Mouse (Mus musculus) macrophage (primary cell): Measurements from ENCODE around the gene Aak1. TPM values are rescaled to one million over a fixed set of nuclear protein-coding genes. Genes with fewer than 3 reads are reported as not detected.
A peak's percentile ranks its signal among the peaks of the same experiment; 100 is the strongest.

Experiments
- H3K27ac ChIP-seq: fragments of 350-480 bp; formaldehyde crosslinking; 2 replicates; pipeline ENCODE4 v1.9.0; 2021
- H3K36me3 ChIP-seq: fragments of 350-480 bp; formaldehyde crosslinking; 2 replicates; pipeline ENCODE4 v1.9.0; 2021; ENCODE audit errors: inconsistent target
- H3K4me3 ChIP-seq: fragments of 350-480 bp; formaldehyde crosslinking; 2 replicates; pipeline ENCODE4 v1.9.0; 2021; ENCODE audit errors: inconsistent target
- H3K79me2 ChIP-seq: fragments of 350-480 bp; formaldehyde crosslinking; 2 replicates; pipeline ENCODE4 v1.9.0; 2021; ENCODE audit errors: inconsistent target
- WGBS: methylation state at CpG from one replicate; pipeline ENCODE4 v1.1.7; 2026; ENCODE audit warnings: inconsistent platforms; ENCODE audit not compliant: missing documents; 5-methylcytosine and 5-hydroxymethylcytosine counted together
- polyA plus RNA-seq: library from polyadenylated mRNA; stranded (reverse); fragments of 250-400 nt; gene quantifications from 3 replicates; pipeline ENCODE4 v1.2.4, GENCODE M21; 2018; ENCODE audit warnings: inconsistent platforms

Aak1 gene
- polyA plus RNA-seq, 1 experiment from 2014 or later: 14.9 TPM

DNA sequence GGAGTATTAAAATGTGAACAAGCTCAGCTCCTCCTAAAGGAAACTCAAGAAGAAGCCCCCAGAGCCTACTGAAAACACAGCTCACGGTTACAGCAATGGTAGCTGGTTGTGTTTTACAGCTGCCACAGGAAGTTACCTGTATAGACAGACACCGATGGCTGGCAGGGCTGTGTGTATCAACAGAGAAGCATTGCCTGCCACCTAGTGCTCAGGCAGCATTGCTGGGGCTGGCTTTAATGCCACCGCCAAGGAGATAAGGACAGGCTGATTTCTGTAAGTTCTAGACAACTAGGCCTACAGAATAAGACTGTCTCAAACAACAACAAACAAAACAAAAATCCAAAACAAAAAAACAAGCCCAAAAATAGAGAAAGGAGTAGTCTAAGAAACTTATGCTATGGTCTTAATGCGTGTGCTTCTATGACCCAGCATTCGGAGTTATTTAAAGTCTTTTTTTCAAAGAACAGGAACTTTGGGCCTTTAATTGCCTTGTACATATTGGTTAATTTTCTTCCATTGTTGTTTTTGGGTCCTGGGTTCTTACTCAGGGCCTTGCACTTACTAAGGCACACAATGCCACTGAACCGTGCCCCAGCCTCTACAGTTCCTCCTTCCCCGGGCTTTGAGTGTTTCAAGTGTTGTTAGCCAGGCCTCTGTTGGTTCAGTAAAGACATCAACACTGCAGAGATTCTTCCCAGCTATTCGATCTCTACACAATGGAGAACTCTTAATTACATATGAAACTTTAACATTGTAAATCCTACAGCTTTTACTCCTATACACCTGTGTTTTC lies 136.2 kb downstream of the Aak1 start:
- no peak overlapping the region for H3K4me3 ChIP-seq
- WGBS: 94% methylated on average over 8 of the region's 8 CpGs
- H3K79me2 ChIP-seq: no peaks in the 10 kb centered on the region
- 0 out of 2 replicates have a peak, but pooled peaks cover 7% of the 10 kb centered on the region for H3K36me3 ChIP-seq
- no peak overlapping the region for H3K27ac ChIP-seq

GRCm38 (mm10) chr6:86989576-86989975 lies 140.3 kb downstream of the Aak1 start:
- no peaks in the 10 kb centered on the region; the same call in 1 of the 2 replicates for H3K36me3 ChIP-seq
- no peaks in the 10 kb centered on the region for H3K79me2 ChIP-seq
- WGBS: 99% methylated on average over 6 of the region's 6 CpGs
- H3K27ac ChIP-seq: no peak overlapping the region
- no peak overlapping the region for H3K4me3 ChIP-seq

DNA sequence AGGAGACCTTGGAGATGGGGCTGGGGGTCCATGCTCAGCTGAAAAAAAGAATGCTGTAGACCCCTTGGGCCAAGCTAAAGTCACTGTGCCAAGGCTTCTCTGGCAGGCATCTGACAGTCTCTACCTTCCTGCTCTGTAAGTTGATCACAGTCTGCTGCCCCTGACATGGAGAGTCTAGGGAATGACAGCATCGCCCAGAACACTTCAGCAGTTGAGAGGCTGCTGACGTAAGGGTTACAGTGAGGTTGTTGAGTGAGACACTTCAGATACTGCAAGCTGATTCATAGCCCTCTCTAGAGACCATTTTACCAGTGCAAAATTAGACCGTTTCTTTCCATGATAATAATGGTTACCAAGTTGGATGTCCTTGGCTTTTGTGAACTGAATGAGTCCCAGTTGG lies 141.7 kb downstream of the Aak1 start:
- Histone ChIP-seq H3K4me3 (no peak overlapping the region), H3K36me3 (peaks cover 9% of the 10 kb centered on the region; the same call in 1 of the 2 replicates), H3K27ac (no peak overlapping the region), H3K79me2 (no peaks in the 10 kb centered on the region)
- 97% methylated on average over 3 of the region's 3 CpGs for WGBS

DNA sequence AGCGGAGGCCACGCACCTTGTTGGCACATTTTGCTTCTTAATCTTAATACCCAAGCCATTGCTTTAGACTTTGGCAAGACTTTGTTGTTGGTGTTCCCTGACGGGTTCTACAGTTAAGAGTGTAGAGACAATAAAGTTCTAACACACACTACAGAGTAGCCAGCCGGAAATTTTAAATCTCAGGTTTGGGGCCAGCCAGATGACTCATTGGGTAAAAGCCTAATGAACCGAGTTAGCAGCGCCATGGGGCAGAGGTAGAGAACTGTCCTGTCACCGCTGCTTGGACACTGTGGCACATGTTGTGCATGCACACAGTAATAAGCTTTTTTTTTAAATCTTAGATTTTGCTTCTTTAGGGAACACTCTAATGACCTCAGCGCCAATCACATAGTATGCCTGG lies 143.0 kb downstream of the Aak1 start:
- Histone ChIP-seq H3K79me2 (no peaks in the 10 kb centered on the region), H3K27ac (no peak overlapping the region), H3K36me3 (peaks cover 22% of the 10 kb centered on the region), H3K4me3 (no peak overlapping the region)
- WGBS: 95% methylated on average over 8 of the region's 8 CpGs

DNA sequence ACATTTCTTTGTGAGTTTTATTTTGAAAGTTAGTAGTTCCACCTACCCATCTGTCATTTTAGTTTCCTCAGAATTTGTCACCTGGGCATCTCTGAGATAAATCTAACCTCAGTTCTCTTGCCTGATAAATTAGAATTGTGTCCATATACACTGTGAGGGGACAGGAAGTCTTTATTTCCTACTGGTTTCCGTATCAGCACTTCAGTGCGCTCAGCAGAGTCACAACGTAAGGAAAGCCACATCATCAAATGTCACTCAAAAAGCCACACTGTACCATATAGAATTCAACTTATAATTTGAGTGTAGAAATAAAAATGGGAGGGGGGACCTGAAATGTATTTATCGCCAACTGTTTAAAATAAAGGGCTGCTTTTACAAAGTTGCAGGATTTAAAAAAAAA lies 144.9 kb downstream of the Aak1 start:
- WGBS: 56% methylated on average over 4 of the region's 4 CpGs
- H3K79me2 ChIP-seq: no peaks in the 10 kb centered on the region
- no peak overlapping the region for H3K27ac ChIP-seq
- no peak overlapping the region for H3K4me3 ChIP-seq
- peaks cover 39% of the 10 kb centered on the region for H3K36me3 ChIP-seq

GRCm38 (mm10) chr6:86996629-86997307 lies 147.5 kb downstream of the Aak1 start:
- Histone ChIP-seq H3K4me3 (no peak overlapping the region), H3K36me3 (peaks cover 39% of the 10 kb centered on the region), H3K79me2 (no peaks in the 10 kb centered on the region), H3K27ac (no peak overlapping the region)
- WGBS: 92% methylated on average over 5 of the region's 5 CpGs

GRCm38 (mm10) chr6:86997360-86997759 lies 148.0 kb downstream of the Aak1 start:
- 96% methylated on average over 6 of the region's 6 CpGs for WGBS
- peaks cover 39% of the 10 kb centered on the region for H3K36me3 ChIP-seq
- no peak overlapping the region for H3K4me3 ChIP-seq
- H3K79me2 ChIP-seq: no peaks in the 10 kb centered on the region
- no peak overlapping the region for H3K27ac ChIP-seq

DNA sequence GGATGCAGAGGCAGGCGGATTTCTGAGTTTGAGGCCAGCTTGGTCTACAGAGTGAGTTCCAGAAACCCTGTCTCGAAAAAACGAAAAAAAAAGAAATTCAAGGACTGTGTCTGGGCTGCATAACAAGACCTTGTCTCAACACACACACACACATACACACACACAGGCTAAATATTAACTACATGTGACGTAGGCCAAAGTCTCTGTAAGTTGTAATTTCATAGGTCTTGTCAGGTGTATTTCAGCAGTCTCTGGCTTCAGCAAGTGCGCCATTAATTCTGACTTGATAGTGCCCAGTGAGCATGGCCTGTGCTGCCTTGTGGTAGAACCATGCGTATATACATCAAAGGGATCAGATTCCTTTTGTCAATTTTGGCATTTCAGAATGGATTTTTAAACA lies 152.7 kb downstream of the Aak1 start:
- Histone ChIP-seq H3K36me3 (peaks cover 20% of the 10 kb centered on the region), H3K79me2 (no peaks in the 10 kb centered on the region), H3K27ac (peak overlapping the region; percentile 40), H3K4me3 (no peak overlapping the region)
- 88% methylated on average over 6 of the region's 6 CpGs for WGBS

GRCm38 (mm10) chr6:87002521-87003055 lies 153.3 kb downstream of the Aak1 start:
- peaks cover 14% of the 10 kb centered on the region for H3K36me3 ChIP-seq
- no peak overlapping the region for H3K4me3 ChIP-seq
- 0% methylated on average over 8 of the region's 8 CpGs for WGBS
- H3K27ac ChIP-seq: peak overlapping the region; percentile 40
- no peaks in the 10 kb centered on the region for H3K79me2 ChIP-seq

- H3K79me2 ChIP-seq: no peaks in the 10 kb centered on the region
- WGBS: 92% methylated on average over 2 of the region's 2 CpGs
- H3K27ac ChIP-seq: no peak overlapping the region
- no peak overlapping the region for H3K4me3 ChIP-seq
- H3K36me3 ChIP-seq: no peaks in the 10 kb centered on the region; the same call in 1 of the 2 replicates
These were observed 154.8 kb downstream of the Aak1 start for GRCm38 (mm10) chr6:87004099-87004498.

- Histone ChIP-seq H3K79me2 (peaks cover 3% of the 10 kb centered on the region; the same call in 1 of the 2 replicates), H3K27ac (no peak overlapping the region), H3K4me3 (no peak overlapping the region), H3K36me3 (no peaks in the 10 kb centered on the region)
These were observed 156.3 kb downstream of the Aak1 start for GRCm38 (mm10) chr6:87005577-87005976.

DNA sequence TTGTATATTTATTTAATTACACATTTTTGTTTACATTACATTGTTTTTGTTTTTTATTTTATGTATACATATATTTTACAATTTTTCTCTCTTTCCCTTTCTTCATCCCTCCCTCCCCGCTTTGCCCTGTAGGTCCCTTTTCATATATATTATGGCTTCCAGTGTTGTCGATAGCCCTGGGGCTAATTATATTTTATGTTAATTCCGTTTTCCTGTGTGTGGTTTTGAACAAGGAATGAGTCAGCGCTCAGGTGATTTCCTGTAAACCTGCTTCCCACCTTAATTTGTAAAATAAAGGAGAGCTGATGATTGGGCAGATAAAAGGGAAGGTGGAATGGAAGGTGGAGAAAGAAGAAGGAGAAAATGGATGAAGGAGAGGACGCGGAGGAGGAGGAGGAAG lies 159.6 kb downstream of the Aak1 start, which contains the start of gene Nfu1:
TSS of gene Nfu1 (plus strand) at position 350 of the 400 bp plus-strand sequence.
- Histone ChIP-seq H3K27ac (peak within 1 kb of the TSS; percentile 97), H3K79me2 (peaks cover 32% of the 10 kb centered on the region; the same call in 1 of the 2 replicates), H3K36me3 (peaks cover 15% of the 10 kb centered on the region; the same call in 1 of the 2 replicates), H3K4me3 (peak within 1 kb of the TSS; percentile 86)
- WGBS: 33% methylated on average over 6 of the region's 6 CpGs

- H3K36me3 ChIP-seq: peaks cover 22% of the 10 kb centered on the region; the same call in 1 of the 2 replicates
- peak overlapping the region; percentile 86 for H3K4me3 ChIP-seq
- 1% methylated on average over 33 of the region's 36 CpGs for WGBS
- peak overlapping the region; percentile 97 for H3K27ac ChIP-seq
- H3K79me2 ChIP-seq: peaks cover 32% of the 10 kb centered on the region; the same call in 1 of the 2 replicates
These were observed 160.5 kb downstream of the Aak1 start for GRCm38 (mm10) chr6:87009692-87010328.

DNA sequence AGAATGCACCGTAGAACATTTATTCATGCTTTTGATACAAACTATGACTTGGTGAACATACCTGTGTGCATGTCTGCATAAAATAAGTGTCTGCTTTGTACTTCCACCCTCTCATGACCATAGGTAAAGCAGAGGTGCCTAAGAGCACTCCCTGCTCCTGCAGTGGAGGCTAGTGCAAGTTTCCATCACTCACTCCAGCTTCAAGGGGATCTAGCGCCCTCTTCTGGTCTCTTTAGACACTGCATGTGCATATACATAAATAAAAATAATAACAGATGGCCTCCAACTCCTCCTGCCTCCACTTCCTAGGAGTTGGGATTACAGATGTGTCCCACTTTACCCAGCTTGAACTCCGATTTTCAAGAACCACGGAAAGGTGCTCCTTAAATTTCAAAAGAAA lies 167.6 kb downstream of the Aak1 start:
- Histone ChIP-seq H3K79me2 (peaks cover 17% of the 10 kb centered on the region; the same call in 1 of the 2 replicates), H3K27ac (no peak overlapping the region), H3K36me3 (peaks cover 73% of the 10 kb centered on the region), H3K4me3 (no peak overlapping the region)
- WGBS: 64% methylated on average over 2 of the region's 4 CpGs
